Mouse (Mus musculus) lung, embryonic 16.5 days (tissue): ENCODE data around the gene Pak7. TPM values are rescaled to one million over a fixed set of nuclear protein-coding genes. Genes with fewer than 3 reads are reported as not detected.
A peak's percentile ranks its signal among the peaks of the same experiment; 100 is the strongest.

Source experiments
- ATAC-seq: fragments of 200-750 bp; cut with Nextera tagmentation; 2 replicates; pipeline ENCODE4 v1.8.0; 2017; ENCODE audit warnings: low read depth, mild to moderate bottlenecking, moderate library complexity
- H3K27ac ChIP-seq: fragments of 300-500 bp; sonication (generic); 2 replicates; pipeline ENCODE4 v1.5.1; 2014; ENCODE audit warnings: mild to moderate bottlenecking, control low read depth, low read length
- H3K27me3 ChIP-seq: fragments of 300-500 bp; sonication (generic); 2 replicates; pipeline ENCODE4 v1.6.1; 2014; ENCODE audit warnings: low read depth, low read length, mixed read lengths; ENCODE audit not compliant: control insufficient read depth, insufficient read depth
- H3K36me3 ChIP-seq: fragments of 300-500 bp; sonication (generic); 2 replicates; pipeline ENCODE4 v1.6.1; 2014; ENCODE audit warnings: low read length; ENCODE audit not compliant: control insufficient read depth, insufficient read depth
- H3K4me1 ChIP-seq: fragments of 300-500 bp; sonication (generic); replicated peaks from 2 replicates; pipeline ENCODE4 v1.6.1; 2014; ENCODE audit warnings: low read length, mixed read lengths; ENCODE audit not compliant: control insufficient read depth, insufficient read depth
- H3K4me2 ChIP-seq: fragments of 300-500 bp; sonication (generic); 2 replicates; pipeline ENCODE4 v1.6.1; 2014; ENCODE audit warnings: low read depth, low read length, control low read depth
- H3K4me3 ChIP-seq: fragments of 300-500 bp; sonication (generic); 2 replicates; pipeline ENCODE4 v1.5.1; 2014; ENCODE audit warnings: mild to moderate bottlenecking, low read length, control low read depth
- H3K9ac ChIP-seq: fragments of 300-500 bp; sonication (generic); 2 replicates; pipeline ENCODE4 v1.6.1; 2014; ENCODE audit warnings: low read length, control low read depth
- H3K9me3 ChIP-seq: fragments of 300-500 bp; sonication (generic); 2 replicates; pipeline ENCODE4 v1.6.1; 2016; ENCODE audit warnings: low read length; ENCODE audit not compliant: control insufficient read depth
- WGBS: fragments of 180-500 bp; shearing (Covaris S2); extraction: QIAGEN DNeasy Blood & Tissue Kit; methylation state at CpG from one replicate; pipeline ENCODE4 v1.1.7; 2014; 5-methylcytosine and 5-hydroxymethylcytosine counted together
- polyA plus RNA-seq: library from polyadenylated mRNA; unstranded; fragments of >200 nt; fragmentation: Nextera tagmentation; extraction: Ambion mirVana; gene quantifications from 2 replicates; pipeline ENCODE4 v1.2.1, GENCODE M21; 2015

The Pak7 gene
- polyA plus RNA-seq, 1 experiment from 2014 or later: 0.34 TPM

- peaks cover 15% of the 10 kb centered on the region for H3K27me3 ChIP-seq
- no peak for ATAC-seq
- no peak overlapping the region for H3K27ac ChIP-seq
- no peaks in the 10 kb centered on the region for H3K9me3 ChIP-seq
- H3K4me3 ChIP-seq: no peak overlapping the region
- H3K4me1 ChIP-seq: no peaks in the 10 kb centered on the region
- no peak overlapping the region for H3K4me2 ChIP-seq
- no peaks in the 10 kb centered on the region for H3K36me3 ChIP-seq
- WGBS: 95% methylated on average over 1 of the region's 1 CpGs
- H3K9ac ChIP-seq: no peak overlapping the region
Observed at GRCm38 (mm10) chr2:136064356-136064755, 323.4 kb downstream of the Pak7 start.

GRCm38 (mm10) chr2:136059029-136059669 is 328.6 kb downstream of the Pak7 start:
- Histone ChIP-seq H3K9me3 (no peaks in the 10 kb centered on the region), H3K4me3 (0 out of 2 replicates have a peak overlapping the region, but pooled peaks have one; percentile 11), H3K36me3 (no peaks in the 10 kb centered on the region), H3K27me3 (peaks cover 36% of the 10 kb centered on the region), H3K4me2 (peak overlapping the region; percentile 33; the same call in 1 of the 2 replicates), H3K4me1 (no peaks in the 10 kb centered on the region), H3K27ac (no peak overlapping the region), H3K9ac (no peak overlapping the region)
- no peak for ATAC-seq
- WGBS: 2% methylated on average over 37 of the region's 37 CpGs

GRCm38 (mm10) chr2:136058398-136058797 is 329.4 kb downstream of the Pak7 start:
- no peaks in the 10 kb centered on the region for H3K36me3 ChIP-seq
- no peaks in the 10 kb centered on the region for H3K4me1 ChIP-seq
- H3K4me2 ChIP-seq: 0 out of 2 replicates have a peak overlapping the region, but pooled peaks have one; percentile 13
- WGBS: 10% methylated on average over 7 of the region's 7 CpGs
- no peak overlapping the region for H3K27ac ChIP-seq
- no peak overlapping the region for H3K4me3 ChIP-seq
- no peaks in the 10 kb centered on the region for H3K9me3 ChIP-seq
- no peak overlapping the region for H3K9ac ChIP-seq
- peaks cover 36% of the 10 kb centered on the region for H3K27me3 ChIP-seq
- no peak for ATAC-seq

GRCm38 (mm10) chr2:136057861-136058331 is 329.9 kb downstream of the Pak7 start:
- H3K27ac ChIP-seq: no peak overlapping the region
- H3K4me1 ChIP-seq: no peaks in the 10 kb centered on the region
- 0 out of 2 replicates have a peak overlapping the region, but pooled peaks have one; percentile 13 for H3K4me2 ChIP-seq
- 6% methylated on average over 19 of the region's 19 CpGs for WGBS
- no peak overlapping the region for H3K9ac ChIP-seq
- no peak overlapping the region for H3K4me3 ChIP-seq
- ATAC-seq: no peak
- H3K27me3 ChIP-seq: peaks cover 36% of the 10 kb centered on the region
- H3K36me3 ChIP-seq: no peaks in the 10 kb centered on the region
- no peaks in the 10 kb centered on the region for H3K9me3 ChIP-seq

GRCm38 (mm10) chr2:136051688-136052289 is 336.0 kb downstream of the Pak7 start, which contains the start of gene Lamp5:
Lamp5 (plus strand) TSS chr2:136052239.
- H3K4me1 ChIP-seq: no peaks in the 10 kb centered on the region
- H3K27ac ChIP-seq: no peak within 1 kb of the TSS
- no peaks in the 10 kb centered on the region for H3K9me3 ChIP-seq
- no peaks in the 10 kb centered on the region for H3K36me3 ChIP-seq
- peak within 1 kb of the TSS; percentile 10; the same call in 1 of the 2 replicates for H3K4me3 ChIP-seq
- H3K9ac ChIP-seq: no peak within 1 kb of the TSS
- H3K27me3 ChIP-seq: peaks cover 5% of the 10 kb centered on the region
- peak within 1 kb of the TSS; percentile 39 for H3K4me2 ChIP-seq
- no peak for ATAC-seq
- 8% methylated on average over 8 of the region's 8 CpGs for WGBS

- peak overlapping the region; percentile 10; the same call in 1 of the 2 replicates for H3K4me3 ChIP-seq
- H3K9me3 ChIP-seq: no peaks in the 10 kb centered on the region
- peaks cover 5% of the 10 kb centered on the region for H3K27me3 ChIP-seq
Observed at GRCm38 (mm10) chr2:136050793-136051615, 336.8 kb downstream of the Pak7 start.

GRCm38 (mm10) chr2:136048464-136048863 is 339.3 kb downstream of the Pak7 start:
- 87% methylated on average over 4 of the region's 4 CpGs for WGBS
- no peak overlapping the region for H3K9ac ChIP-seq
- peaks cover 5% of the 10 kb centered on the region for H3K27me3 ChIP-seq
- H3K4me1 ChIP-seq: no peaks in the 10 kb centered on the region
- no peak overlapping the region for H3K4me2 ChIP-seq
- H3K36me3 ChIP-seq: no peaks in the 10 kb centered on the region
- H3K9me3 ChIP-seq: no peaks in the 10 kb centered on the region
- H3K4me3 ChIP-seq: no peak overlapping the region
- ATAC-seq: no peak
- no peak overlapping the region for H3K27ac ChIP-seq

More at GRCm38 (mm10) chr2:136050793-136051615, 336.8 kb downstream of the Pak7 start:
- no peaks in the 10 kb centered on the region for H3K4me1 ChIP-seq
- WGBS: 16% methylated on average over 27 of the region's 27 CpGs
- ATAC-seq: no peak
- no peak overlapping the region for H3K27ac ChIP-seq
- H3K4me2 ChIP-seq: peak overlapping the region; percentile 39
- no peaks in the 10 kb centered on the region for H3K36me3 ChIP-seq
- no peak overlapping the region for H3K9ac ChIP-seq
